Mouse (Mus musculus) adrenal gland, postnatal 4 days (tissue): ENCODE measurements around the gene Timmdc1. TPM values are rescaled to one million over a fixed set of nuclear protein-coding genes. Genes with fewer than 3 reads are reported as not detected.

Experiments
- DNase-seq, 2 experiments: peaks; one replicate each; pipeline ENCODE4 v3.0.0; 2021 to 2022; ENCODE audit warnings: low spot score in 2 of 2, mixed read lengths in 2 of 2
- long read RNA-seq, 2 experiments: library from polyadenylated mRNA; stranded (forward); transcript quantifications; one replicate each; pipeline ENCODE4 v2.0.0; 2021
- total RNA-seq, 2 experiments: library from RNA; stranded (reverse); gene quantifications; 2 replicates each; pipeline ENCODE4 v1.2.3; 2021

Timmdc1 gene
- 10 to 100 TPM; 26.4 to 32.2 TPM for total RNA-seq
- long read RNA-seq, experiment 1, partial matches to known transcripts: 1 of 6 reads
- long read RNA-seq, experiment 1, other reads (novel, unspliced or antisense): 1 of 6 reads
- long read RNA-seq, experiment 2, transcript Timmdc1-201 (7 exons, 1,573 nt): major isoform, 16 of 18 reads
- long read RNA-seq, experiment 2, partial matches to known transcripts: 1 of 18 reads
- long read RNA-seq, experiment 2, other reads (novel, unspliced or antisense): 1 of 18 reads

GRCm38 (mm10) chr16:38522129-38523084, at the start of gene Timmdc1:
TSS of gene Timmdc1 (minus strand) at chr16:38522663.
- peak; percentile 82 to 93 for DNase-seq

DNA sequence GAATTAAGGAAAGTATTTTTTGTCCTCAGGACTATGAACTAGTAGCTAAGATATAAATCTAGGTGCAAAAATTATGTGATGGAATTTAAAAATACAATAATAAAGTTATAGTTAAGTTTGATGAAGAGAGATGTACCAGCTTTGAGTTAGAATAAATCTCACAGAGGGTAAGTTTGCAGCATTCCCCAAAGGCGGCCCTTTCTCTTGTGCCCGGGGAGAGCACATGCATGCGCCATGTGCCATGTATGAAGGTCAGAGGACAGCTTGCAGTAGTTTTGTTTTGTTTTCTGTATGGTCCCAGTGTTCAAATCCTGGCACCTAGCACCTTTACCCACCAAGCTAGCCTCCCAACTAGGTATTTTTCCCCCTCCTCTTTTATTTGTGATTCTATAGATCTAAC, 49.0 kb upstream of the Timmdc1 start:
- no peak for DNase-seq

DNA sequence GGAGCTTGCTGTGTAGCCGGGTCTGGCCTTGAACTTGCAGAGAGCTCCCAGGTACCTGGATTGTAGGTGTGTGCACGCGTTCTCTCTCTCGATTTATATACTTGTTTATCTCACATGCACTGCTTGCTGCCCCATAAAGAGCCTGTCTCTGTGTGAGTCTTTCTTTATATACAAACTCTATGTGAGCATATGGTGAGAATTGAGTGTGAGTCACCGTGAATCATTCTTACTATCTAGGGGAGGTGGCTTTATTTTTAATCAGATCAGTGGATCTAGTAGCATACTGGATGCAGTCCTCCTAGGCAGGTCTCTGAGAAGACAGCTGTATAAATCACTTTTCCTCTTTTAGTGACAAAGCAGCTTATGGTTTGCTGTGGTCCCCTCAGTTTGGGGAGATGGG, 45.7 kb upstream of the Timmdc1 start:
- no peak for DNase-seq

GRCm38 (mm10) chr16:38563516-38563915, 41.1 kb upstream of the Timmdc1 start:
- no peak for DNase-seq

DNA sequence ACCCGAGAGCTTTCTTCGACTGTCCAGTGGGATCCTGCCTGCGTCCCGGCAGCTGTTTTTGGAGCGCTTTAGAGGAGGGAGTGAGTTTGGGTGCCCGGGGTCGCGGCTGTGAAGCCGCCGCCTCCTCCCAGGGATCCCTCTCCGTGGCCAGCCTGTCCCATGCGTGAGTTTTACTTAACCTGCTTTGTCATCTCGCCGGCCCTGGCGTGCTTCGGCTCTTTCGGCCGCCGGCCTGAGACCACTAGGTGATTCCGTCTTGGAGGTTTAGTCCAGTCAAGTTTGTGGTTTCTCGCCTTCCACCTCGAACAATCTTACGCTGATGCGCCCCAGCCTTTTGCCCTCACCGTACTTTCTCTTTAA, 40.5 kb upstream of the Timmdc1 start:
- no peak for DNase-seq

DNA sequence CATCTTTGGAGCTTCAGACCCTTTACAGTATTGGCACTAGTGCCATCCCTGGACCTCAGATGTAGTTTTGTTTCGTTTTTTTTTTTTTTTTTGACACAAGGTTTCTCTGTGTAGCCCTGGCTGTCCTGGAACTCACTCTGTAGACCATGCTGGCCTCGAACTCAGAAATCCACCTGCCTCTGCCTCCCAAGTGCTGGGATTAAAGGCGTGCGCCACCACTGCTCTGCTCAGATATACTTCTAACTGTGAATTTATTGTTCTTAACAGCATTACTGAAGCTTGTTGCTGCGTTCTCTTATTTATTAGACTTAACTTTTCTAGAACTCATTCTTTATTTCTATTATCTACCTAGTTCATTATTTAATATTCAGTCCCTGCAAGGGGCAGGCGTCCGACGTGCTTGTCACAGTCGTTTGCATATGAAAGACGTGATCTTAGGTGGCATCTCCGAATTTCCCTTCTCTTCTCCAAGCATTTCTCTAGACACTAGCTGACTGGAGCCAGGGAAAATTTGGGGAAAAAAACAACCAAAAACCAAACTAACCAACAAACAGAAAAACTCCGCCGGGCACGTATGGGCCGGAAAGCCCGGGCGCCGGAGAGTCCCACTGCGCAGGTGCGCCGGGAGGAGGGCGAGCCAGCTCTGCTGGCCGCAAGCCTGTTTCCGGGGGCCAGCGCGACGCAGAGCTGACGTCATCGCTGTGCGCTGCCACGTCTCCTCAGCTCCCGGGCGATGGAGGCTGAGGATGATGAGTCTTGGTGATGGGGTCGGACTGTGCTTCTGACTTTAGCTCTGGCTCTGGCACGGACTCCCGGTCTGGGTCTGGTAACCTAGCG, 39.9 kb upstream of the Timmdc1 start:
- DNase-seq: peak; percentile 85 to 92

DNA sequence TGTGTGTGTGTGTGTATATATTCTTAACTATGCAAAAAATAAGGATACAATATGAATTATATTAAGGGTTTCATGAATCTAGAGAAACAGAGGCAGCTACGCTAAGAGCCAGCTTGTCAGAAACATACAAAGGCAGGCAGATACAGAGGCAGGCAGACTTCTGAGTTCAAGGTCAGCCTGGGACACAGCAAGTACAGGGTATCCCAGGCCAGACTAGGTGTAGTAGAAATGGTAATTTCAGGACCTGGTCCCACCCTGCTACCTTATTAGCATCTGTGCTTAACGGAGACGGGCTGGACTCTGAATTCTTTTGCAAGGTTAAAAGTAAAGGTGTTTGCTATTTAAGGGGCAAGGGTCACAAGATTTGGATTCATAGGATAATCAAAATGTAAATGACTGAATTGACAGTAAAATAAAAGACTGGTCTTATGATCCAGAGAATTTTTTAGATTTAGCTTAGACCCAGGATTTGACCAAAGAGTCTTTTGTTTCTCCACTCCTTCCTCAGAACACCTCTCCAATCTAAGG, 35.8 kb upstream of the Timmdc1 start, which contains the start of gene Tmem39a:
Gene Tmem39a (plus strand): TSS at position 478 of the 528 bp plus-strand sequence.
- no peak for DNase-seq

- no peak for DNase-seq
Measured at GRCm38 (mm10) chr16:38555988-38556387, 33.5 kb upstream of the Timmdc1 start.

GRCm38 (mm10) chr16:38549479-38550396, 27.3 kb upstream of the Timmdc1 start, which contains the start of gene Poglut1:
TSS of gene Poglut1 (minus strand) at chr16:38550258.
- peak; percentile 43 to 63 for DNase-seq

GRCm38 (mm10) chr16:38548000-38548399, 25.5 kb upstream of the Timmdc1 start:
- DNase-seq: no peak

DNA sequence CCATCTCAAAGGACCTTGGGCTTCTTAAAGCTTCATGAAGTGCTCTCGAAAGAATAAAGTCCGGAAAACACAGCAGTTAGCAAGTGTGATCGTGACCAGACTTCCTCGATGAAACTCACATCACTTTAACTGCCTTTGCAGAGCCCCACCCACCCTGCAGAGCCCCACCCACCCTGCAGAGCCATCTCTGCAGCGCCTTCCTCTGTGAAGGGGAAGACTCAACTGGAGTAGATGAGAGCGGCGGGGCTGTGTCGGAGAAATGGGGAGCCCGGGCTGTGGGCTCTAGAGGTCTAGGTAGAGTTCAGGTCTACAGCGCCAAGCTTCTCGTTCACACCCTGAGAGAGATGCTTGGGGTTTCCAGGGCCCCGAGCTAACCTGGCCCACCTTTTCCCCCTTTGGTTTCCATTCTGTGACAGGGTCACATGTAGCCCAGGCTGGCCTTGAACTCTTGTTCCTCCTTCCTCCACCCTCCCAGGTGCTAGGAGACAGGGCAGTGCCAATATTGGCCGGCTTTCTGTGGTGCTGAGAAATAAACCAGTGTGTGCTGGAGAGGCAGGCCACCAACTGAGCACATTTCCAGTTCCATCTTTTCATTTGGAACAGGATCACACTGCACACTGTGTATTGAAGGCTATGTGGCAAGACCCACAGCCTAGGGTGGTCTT, 16.4 kb upstream of the Timmdc1 start:
- no peak for DNase-seq

DNA sequence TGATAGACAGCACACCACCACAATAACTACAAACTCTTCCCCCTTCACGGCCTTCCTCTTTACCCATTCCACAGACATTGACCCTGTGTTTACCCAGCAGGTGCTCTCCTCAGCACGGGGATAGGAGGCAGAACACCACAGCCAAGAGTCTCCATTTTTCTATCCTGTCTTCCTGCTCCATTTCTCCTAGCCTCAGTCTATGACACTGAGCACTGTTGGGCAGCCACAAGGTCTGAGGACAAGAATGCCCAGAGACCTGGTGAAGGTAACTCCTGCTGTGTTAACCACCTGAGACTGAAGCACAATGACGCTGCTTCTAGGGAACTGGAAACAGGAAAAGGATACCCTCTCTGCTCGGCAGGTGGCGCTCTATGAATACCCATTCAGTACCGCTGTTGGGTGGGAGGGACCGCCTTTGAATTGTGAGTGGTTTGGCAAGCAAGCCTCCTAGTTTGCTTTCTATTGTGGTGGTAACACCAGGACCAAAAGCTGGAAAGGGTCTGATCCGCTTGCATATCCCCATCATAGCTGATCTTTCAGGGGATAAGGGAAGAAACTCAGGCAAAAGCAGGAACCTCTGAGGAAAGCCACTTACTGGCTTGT, 14.2 kb upstream of the Timmdc1 start:
- DNase-seq: peak; percentile 39 to 53

DNA sequence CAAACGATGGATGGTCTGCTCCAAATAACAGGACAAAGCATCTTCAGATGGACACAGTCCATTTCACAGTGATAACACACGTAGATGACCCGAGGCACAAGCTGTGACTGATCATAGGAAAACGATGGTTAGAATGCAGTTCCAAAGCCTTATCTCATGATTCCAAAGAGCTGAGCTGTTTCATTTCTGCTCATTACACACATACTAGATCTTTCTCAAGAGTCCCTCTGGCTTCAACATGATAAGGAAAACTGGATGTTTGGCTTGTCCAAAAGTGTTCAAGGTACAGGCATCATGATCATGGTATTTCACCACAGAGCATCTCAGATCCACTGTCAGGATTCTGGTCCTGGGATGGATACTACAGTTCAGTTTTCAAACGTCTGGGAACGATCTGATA, 3.8 kb upstream of the Timmdc1 start:
- DNase-seq: no peak

GRCm38 (mm10) chr16:38521211-38521987, 1.1 kb downstream of the Timmdc1 start:
- DNase-seq: no peak

- no peak for DNase-seq
Measured at GRCm38 (mm10) chr16:38519140-38519539, 3.3 kb downstream of the Timmdc1 start.

- DNase-seq: no peak
Measured at GRCm38 (mm10) chr16:38510846-38511245, 11.6 kb downstream of the Timmdc1 start.

GRCm38 (mm10) chr16:38506041-38506634, 16.3 kb downstream of the Timmdc1 start:
- peak; percentile 14 to 37 for DNase-seq

- DNase-seq: no peak
Measured at GRCm38 (mm10) chr16:38503528-38503927, 18.9 kb downstream of the Timmdc1 start.
